Mouse (Mus musculus) liver, embryonic 12.5 days (tissue): Measurements from ENCODE around the gene Stag1. TPM values are rescaled to one million over a fixed set of nuclear protein-coding genes. Genes with fewer than 3 reads are reported as not detected.

Experiments used
- polyA plus RNA-seq: library from polyadenylated mRNA; unstranded; fragments of >200 nt; fragmentation: Nextera tagmentation; extraction: Ambion mirVana; gene quantifications from 2 replicates; pipeline ENCODE4 v1.2.1, GENCODE M21; 2016

Gene Stag1
- polyA plus RNA-seq, 1 experiment from 2014 or later = 30.0 TPM

Other genes starting within 250 kb of the Stag1 start
- gene Il20rb, start 111.0 kb upstream of the Stag1 start, polyA plus RNA-seq = 0.42 and 0.43 TPM in 2 replicates
- gene Nck1, start 51.7 kb upstream of the Stag1 start, polyA plus RNA-seq = 33.6 and 34.7 TPM in 2 replicates
- gene Slc35g2, start 26.7 kb upstream of the Stag1 start, polyA plus RNA-seq = 1.4 and 1.5 TPM in 2 replicates